Mouse (Mus musculus) thymus, adult 18-20 months (tissue): ENCODE results near the gene Cdh23.

Experiments used
- DNase-seq, 2 experiments: peaks; one replicate each; pipeline ENCODE4 v3.0.0; 2022; ENCODE audit warnings: mixed read lengths in 2 of 2

The Cdh23 gene

GRCm38 (mm10) chr10:60706268-60706667 lies 10.0 kb upstream of the Cdh23 start:
- no peak for DNase-seq

- no peak for DNase-seq
These were observed 8.8 kb upstream of the Cdh23 start for GRCm38 (mm10) chr10:60705134-60705533.

GRCm38 (mm10) chr10:60697775-60698174 lies 1.5 kb upstream of the Cdh23 start:
- no peak for DNase-seq

- DNase-seq = peak; percentile 50 to 51
These were observed 685 bp upstream of the Cdh23 start for GRCm38 (mm10) chr10:60696975-60697374.

GRCm38 (mm10) chr10:60691671-60692390 lies 4.5 kb downstream of the Cdh23 start:
- DNase-seq = peak; percentile 61 to 76

- DNase-seq = no peak
These were observed 5.3 kb downstream of the Cdh23 start for GRCm38 (mm10) chr10:60690960-60691359.

GRCm38 (mm10) chr10:60689396-60689795 lies 6.9 kb downstream of the Cdh23 start:
- DNase-seq = no peak

GRCm38 (mm10) chr10:60687011-60687776 lies 9.1 kb downstream of the Cdh23 start:
- peak; percentile 32 to 33 for DNase-seq

- no peak for DNase-seq
These were observed 9.7 kb downstream of the Cdh23 start for GRCm38 (mm10) chr10:60686641-60686975.

GRCm38 (mm10) chr10:60685764-60686640 lies 10.3 kb downstream of the Cdh23 start:
- DNase-seq = no peak

GRCm38 (mm10) chr10:60678926-60679325 lies 17.4 kb downstream of the Cdh23 start:
- no peak for DNase-seq

GRCm38 (mm10) chr10:60677319-60677718 lies 19.0 kb downstream of the Cdh23 start:
- DNase-seq = no peak

- no peak for DNase-seq
These were observed 26.1 kb downstream of the Cdh23 start for GRCm38 (mm10) chr10:60670166-60670565.

GRCm38 (mm10) chr10:60668591-60668990 lies 27.7 kb downstream of the Cdh23 start:
- no peak for DNase-seq

- no peak for DNase-seq
These were observed 35.3 kb downstream of the Cdh23 start for GRCm38 (mm10) chr10:60660986-60661385.

GRCm38 (mm10) chr10:60659450-60660020 lies 36.8 kb downstream of the Cdh23 start:
- DNase-seq = no peak

- no peak for DNase-seq
These were observed 38.1 kb downstream of the Cdh23 start for GRCm38 (mm10) chr10:60658176-60658575.

GRCm38 (mm10) chr10:60653675-60654074 lies 42.6 kb downstream of the Cdh23 start:
- no peak for DNase-seq

- DNase-seq = no peak
These were observed 43.2 kb downstream of the Cdh23 start for GRCm38 (mm10) chr10:60653106-60653505.

GRCm38 (mm10) chr10:60644079-60644641 lies 52.1 kb downstream of the Cdh23 start:
- DNase-seq = no peak

GRCm38 (mm10) chr10:60639291-60639690 lies 57.0 kb downstream of the Cdh23 start:
- no peak for DNase-seq

- DNase-seq = no peak
These were observed 60.6 kb downstream of the Cdh23 start for GRCm38 (mm10) chr10:60635568-60636295.
